Comparison of ENCODE assay signal across 8 mouse cellular contexts in the genomic region with DNA sequence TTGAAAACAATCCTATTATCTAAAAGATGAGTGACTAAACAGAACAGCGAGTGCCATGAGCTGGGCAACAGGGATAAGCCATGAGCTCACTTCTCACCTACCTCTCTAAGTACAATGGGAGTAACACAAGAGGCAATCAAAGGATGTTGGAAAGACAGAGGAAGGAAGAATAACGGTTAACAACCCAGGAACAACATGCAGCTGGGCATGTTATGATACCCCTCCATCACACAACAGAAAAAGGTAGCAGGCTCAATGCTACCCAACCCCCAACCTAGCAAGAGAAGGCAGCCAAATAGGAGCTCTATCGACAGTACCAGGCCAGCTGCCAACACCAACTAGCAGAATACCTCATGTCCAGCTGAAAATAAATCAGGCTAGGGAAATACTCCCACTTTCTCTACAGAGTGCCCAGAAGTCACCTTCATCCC.
DNase-seq lines count a peak whose midpoint lies in the region; ATAC-seq lines count a peak whose summit lies in the region.

No protein-coding gene starts in this region.

- intact Hi-C loops in heart, postnatal 36 days (cut with DNase I), result loop anchor here (2.0 kb wide), 2 partner anchors 67 to 77 kb away; a partner anchor contains a TSS

- ATAC-seq in granulocyte monocyte progenitor cell, adult 5-6 weeks (replicated peaks; ENCODE audit: poor library complexity, severe bottlenecking), result no peak

- peak; percentile 70 to 82 for DNase-seq in adrenal gland, adult (ENCODE audit: inconsistent age in 2 of 2, low spot score in 1 of 2)
- DNase-seq in adrenal gland, adult 18-20 months (ENCODE audit: low spot score in 2 of 2), result no peak
- DNase-seq in ovary, adult 18-20 months (ENCODE audit: low spot score), result peak; percentile 35
- DNase-seq in ovary, postnatal 14 days (ENCODE audit: low spot score), result no peak
- peak; percentile 69 to 80 for DNase-seq in heart, postnatal 36 days
- peak; percentile 59 for DNase-seq in lung, postnatal 25 days (ENCODE audit: low spot score)
- DNase-seq in embryo, embryonic 10 days (ENCODE audit: low spot score), result no peak

Comparison
In these comparisons a context has a peak if more than half of its experiments do, and no peak if none do; other contexts are left out.
1. DNase-seq: peak in adrenal gland, adult (2 of 2), ovary, adult 18-20 months (single experiment), heart, postnatal 36 days (2 of 2) and lung, postnatal 25 days (single experiment); none in adrenal gland, adult 18-20 months (0 of 2), ovary, postnatal 14 days (single experiment) and embryo, embryonic 10 days (single experiment).